Mouse (Mus musculus): ENCODE data around the gene Cadm3. TPM values are rescaled to one million over a fixed set of nuclear protein-coding genes. Genes with fewer than 3 reads are reported as not detected.
A peak's percentile ranks its signal among the peaks of the same experiment; 100 is the strongest.

Cadm3 gene
- polyA plus RNA-seq (2014; fragmentation: Nextera tagmentation; extraction: Ambion mirVana): 138 and 157 TPM in 2 replicates

- under 1% methylated on average over 42 of the region's 46 CpGs for WGBS
These were observed at the start of gene Cadm3 for GRCm38 (mm10) chr1:173367356-173368046. Gene Cadm3 (minus strand): TSS chr1:173367695.

DNA sequence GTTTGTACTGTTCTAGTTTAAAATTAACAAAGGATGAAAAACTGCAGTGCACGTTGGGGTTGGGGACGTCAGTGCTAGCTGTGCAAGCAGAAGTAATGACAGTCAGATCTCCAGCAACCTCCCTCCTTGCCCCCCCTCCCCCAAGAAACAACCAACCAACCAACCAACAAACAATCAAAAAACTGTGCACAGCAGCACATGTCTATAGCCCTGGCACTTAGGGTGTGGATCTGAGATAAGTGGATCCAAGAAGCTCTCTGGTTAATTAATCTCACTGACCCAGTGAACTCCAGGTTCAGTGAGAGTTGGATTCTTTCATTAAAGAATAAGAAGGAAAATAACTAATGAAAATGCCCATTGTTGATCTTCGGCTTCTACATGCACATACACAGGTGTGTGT is 47.1 kb upstream of the Cadm3 start:
- no peaks in the 10 kb centered on the region for H3K36me3 ChIP-seq (replicated peaks; ENCODE audit: control insufficient read depth, insufficient read depth)
- no peak overlapping the region for H3K9ac ChIP-seq
- H3K4me1 ChIP-seq (replicated peaks; ENCODE audit: control insufficient read depth, insufficient read depth, low read length): no peaks in the 10 kb centered on the region
- H3K4me2 ChIP-seq (replicated peaks): no peak overlapping the region
- WGBS: 74% methylated on average over 3 of the region's 3 CpGs
- no peak overlapping the region for H3K4me3 ChIP-seq (replicated peaks; ENCODE audit: low read length)
- H3K27ac ChIP-seq: no peak overlapping the region
- no peaks in the 10 kb centered on the region for H3K9me3 ChIP-seq (ENCODE audit: control insufficient read depth, low read length)
- H3K27me3 ChIP-seq (ENCODE audit: control insufficient read depth, insufficient read depth, low read length): no peaks in the 10 kb centered on the region
- no peak for DNase-seq (ENCODE audit: low spot score)
- ATAC-seq (ENCODE audit: low FRiP score): no peak

More at GRCm38 (mm10) chr1:173367356-173368046, at the start of gene Cadm3:
- Histone ChIP-seq H3K9me3 (ENCODE audit: control insufficient read depth, low read length) (no peaks in the 10 kb centered on the region), H3K36me3 (replicated peaks; ENCODE audit: control insufficient read depth, insufficient read depth) (0 out of 2 replicates have a peak, but pooled peaks cover 9% of the 10 kb centered on the region), H3K4me3 (replicated peaks; ENCODE audit: low read length) (peak within 1 kb of the TSS; percentile 100), H3K4me2 (replicated peaks) (peak within 1 kb of the TSS; percentile 84), H3K9ac (peak within 1 kb of the TSS; percentile 99), H3K27ac (peak within 1 kb of the TSS; percentile 92), H3K27me3 (ENCODE audit: control insufficient read depth, insufficient read depth, low read length) (no peaks in the 10 kb centered on the region), H3K4me1 (replicated peaks; ENCODE audit: control insufficient read depth, insufficient read depth, low read length) (peaks cover 40% of the 10 kb centered on the region)
- peak; percentile 81 for DNase-seq (ENCODE audit: low spot score)
- peak; percentile 91 for ATAC-seq (ENCODE audit: low FRiP score)

- WGBS: 90% methylated on average over 4 of the region's 4 CpGs
- DNase-seq (ENCODE audit: low spot score): no peak
- no peak overlapping the region for H3K4me3 ChIP-seq (replicated peaks; ENCODE audit: low read length)
- no peaks in the 10 kb centered on the region for H3K4me1 ChIP-seq (replicated peaks; ENCODE audit: control insufficient read depth, insufficient read depth, low read length)
- no peaks in the 10 kb centered on the region for H3K36me3 ChIP-seq (replicated peaks; ENCODE audit: control insufficient read depth, insufficient read depth)
- no peak for ATAC-seq (ENCODE audit: low FRiP score)
- H3K27ac ChIP-seq: no peak overlapping the region
- no peak overlapping the region for H3K9ac ChIP-seq
- no peaks in the 10 kb centered on the region for H3K9me3 ChIP-seq (ENCODE audit: control insufficient read depth, low read length)
- H3K4me2 ChIP-seq (replicated peaks): no peak overlapping the region
- no peaks in the 10 kb centered on the region for H3K27me3 ChIP-seq (ENCODE audit: control insufficient read depth, insufficient read depth, low read length)
These were observed 44.4 kb upstream of the Cadm3 start for GRCm38 (mm10) chr1:173411863-173412262.

DNA sequence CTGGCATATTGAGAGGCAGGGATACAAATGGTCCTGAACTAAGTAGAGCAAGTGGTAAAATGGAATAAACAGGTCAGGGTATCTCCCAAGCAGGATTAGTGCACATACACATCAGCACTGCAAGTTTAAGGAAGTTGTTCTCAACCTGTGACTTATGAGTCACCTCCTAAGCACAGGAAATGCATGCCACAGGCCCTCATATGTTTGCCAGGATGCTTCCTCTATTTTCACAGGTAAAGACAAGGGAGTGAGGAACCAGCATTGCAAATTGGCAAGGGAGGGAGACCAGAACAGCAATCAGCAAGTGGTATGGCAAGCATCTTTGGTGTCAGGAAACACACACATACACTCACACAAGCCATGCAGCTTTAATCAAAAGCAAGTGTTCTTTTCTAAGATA is 41.6 kb upstream of the Cadm3 start:
- Histone ChIP-seq H3K27ac (no peak overlapping the region), H3K36me3 (replicated peaks; ENCODE audit: control insufficient read depth, insufficient read depth) (no peaks in the 10 kb centered on the region), H3K4me2 (replicated peaks) (no peak overlapping the region), H3K27me3 (ENCODE audit: control insufficient read depth, insufficient read depth, low read length) (no peaks in the 10 kb centered on the region), H3K9me3 (ENCODE audit: control insufficient read depth, low read length) (no peaks in the 10 kb centered on the region), H3K4me3 (replicated peaks; ENCODE audit: low read length) (no peak overlapping the region), H3K4me1 (replicated peaks; ENCODE audit: control insufficient read depth, insufficient read depth, low read length) (no peaks in the 10 kb centered on the region), H3K9ac (no peak overlapping the region)
- DNase-seq (ENCODE audit: low spot score) (no peak), ATAC-seq (ENCODE audit: low FRiP score) (no peak)

DNA sequence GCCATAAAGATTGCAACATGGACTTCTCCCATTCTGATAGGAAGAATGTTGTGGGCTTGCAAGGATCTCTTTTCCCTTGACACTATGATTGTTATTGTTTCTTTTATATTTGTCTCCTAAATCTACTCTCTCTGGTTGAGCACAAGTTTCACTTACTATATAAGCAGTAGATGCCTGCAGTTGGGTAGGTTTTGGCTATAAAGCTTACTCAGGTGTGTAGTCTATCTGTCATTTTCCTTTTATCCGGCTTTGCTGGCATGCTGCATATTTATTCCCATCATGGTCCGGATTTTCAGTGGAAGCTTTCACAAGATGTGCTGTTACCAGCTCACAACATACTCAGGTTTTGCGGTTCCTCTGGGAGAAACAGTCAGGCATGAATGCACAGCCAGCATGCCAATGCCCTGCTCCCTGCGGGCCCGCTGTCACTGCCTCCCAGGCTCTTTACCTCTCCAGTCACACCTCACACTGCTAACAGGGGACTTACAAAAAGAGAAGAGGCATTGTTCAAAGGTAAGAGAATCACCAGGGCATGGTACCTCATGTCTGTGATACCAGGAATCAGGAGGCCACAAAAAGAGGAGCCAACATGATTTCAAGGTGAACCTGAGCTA is 37.3 kb upstream of the Cadm3 start:
- no peaks in the 10 kb centered on the region for H3K36me3 ChIP-seq (replicated peaks; ENCODE audit: control insufficient read depth, insufficient read depth)
- no peak overlapping the region for H3K27ac ChIP-seq
- H3K4me3 ChIP-seq (replicated peaks; ENCODE audit: low read length): no peak overlapping the region
- no peak overlapping the region for H3K4me2 ChIP-seq (replicated peaks)
- H3K9me3 ChIP-seq (ENCODE audit: control insufficient read depth, low read length): no peaks in the 10 kb centered on the region
- no peaks in the 10 kb centered on the region for H3K4me1 ChIP-seq (replicated peaks; ENCODE audit: control insufficient read depth, insufficient read depth, low read length)
- DNase-seq (ENCODE audit: low spot score) (no peak), ATAC-seq (ENCODE audit: low FRiP score) (no peak; the same call in 1 of the 2 replicates)
- H3K27me3 ChIP-seq (ENCODE audit: control insufficient read depth, insufficient read depth, low read length): no peaks in the 10 kb centered on the region
- WGBS: 66% methylated on average over 5 of the region's 5 CpGs
- no peak overlapping the region for H3K9ac ChIP-seq

DNA sequence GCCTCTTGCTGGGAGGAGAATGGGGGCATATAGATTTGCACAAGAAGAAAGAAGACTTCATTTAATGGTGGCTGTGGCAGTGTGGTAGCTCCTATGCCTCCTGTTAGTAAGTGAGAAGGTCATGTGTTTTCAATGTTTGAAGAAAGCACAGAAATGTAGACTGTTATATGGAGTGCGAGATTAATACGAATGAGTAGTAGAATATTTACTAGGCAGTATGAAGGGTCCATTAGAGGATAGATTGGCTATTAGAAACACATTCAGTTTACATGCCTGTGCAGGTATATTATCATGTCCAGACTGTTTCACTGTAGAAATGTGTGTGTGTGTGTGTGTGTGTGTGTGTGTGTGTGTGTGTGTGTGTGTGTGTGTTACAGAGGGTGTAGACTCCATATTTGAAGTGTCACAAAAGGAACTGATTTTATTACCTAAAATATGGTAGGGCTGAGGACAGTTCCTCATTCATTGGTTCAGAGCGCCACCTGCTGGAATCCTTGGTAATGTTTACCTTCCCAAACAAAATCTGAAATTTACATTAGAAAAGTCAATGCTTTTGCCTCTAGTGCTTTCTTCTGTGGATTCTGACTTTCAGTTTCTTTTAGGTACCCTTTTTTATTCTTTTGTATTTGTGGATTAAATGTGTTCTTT is 31.0 kb upstream of the Cadm3 start:
- no peak overlapping the region for H3K9ac ChIP-seq
- DNase-seq (ENCODE audit: low spot score) (peak; percentile 94), ATAC-seq (ENCODE audit: low FRiP score) (peak; percentile 74)
- no peak overlapping the region for H3K27ac ChIP-seq
- H3K27me3 ChIP-seq (ENCODE audit: control insufficient read depth, insufficient read depth, low read length): no peaks in the 10 kb centered on the region
- H3K4me1 ChIP-seq (replicated peaks; ENCODE audit: control insufficient read depth, insufficient read depth, low read length): no peaks in the 10 kb centered on the region
- WGBS: 44% methylated on average over 3 of the region's 3 CpGs
- no peaks in the 10 kb centered on the region for H3K9me3 ChIP-seq (ENCODE audit: control insufficient read depth, low read length)
- no peaks in the 10 kb centered on the region for H3K36me3 ChIP-seq (replicated peaks; ENCODE audit: control insufficient read depth, insufficient read depth)
- no peak overlapping the region for H3K4me3 ChIP-seq (replicated peaks; ENCODE audit: low read length)
- H3K4me2 ChIP-seq (replicated peaks): no peak overlapping the region

- Histone ChIP-seq H3K9me3 (ENCODE audit: control insufficient read depth, low read length) (no peaks in the 10 kb centered on the region), H3K27me3 (ENCODE audit: control insufficient read depth, insufficient read depth, low read length) (no peaks in the 10 kb centered on the region), H3K9ac (no peak overlapping the region), H3K27ac (no peak overlapping the region), H3K4me1 (replicated peaks; ENCODE audit: control insufficient read depth, insufficient read depth, low read length) (peaks cover 10% of the 10 kb centered on the region; the same call in 1 of the 2 replicates), H3K4me3 (replicated peaks; ENCODE audit: low read length) (no peak overlapping the region), H3K36me3 (replicated peaks; ENCODE audit: control insufficient read depth, insufficient read depth) (no peaks in the 10 kb centered on the region), H3K4me2 (replicated peaks) (no peak overlapping the region)
- ATAC-seq (ENCODE audit: low FRiP score) (no peak), DNase-seq (ENCODE audit: low spot score) (no peak)
- WGBS: 91% methylated on average over 6 of the region's 6 CpGs
These were observed 24.3 kb upstream of the Cadm3 start for GRCm38 (mm10) chr1:173391754-173392153.

DNA sequence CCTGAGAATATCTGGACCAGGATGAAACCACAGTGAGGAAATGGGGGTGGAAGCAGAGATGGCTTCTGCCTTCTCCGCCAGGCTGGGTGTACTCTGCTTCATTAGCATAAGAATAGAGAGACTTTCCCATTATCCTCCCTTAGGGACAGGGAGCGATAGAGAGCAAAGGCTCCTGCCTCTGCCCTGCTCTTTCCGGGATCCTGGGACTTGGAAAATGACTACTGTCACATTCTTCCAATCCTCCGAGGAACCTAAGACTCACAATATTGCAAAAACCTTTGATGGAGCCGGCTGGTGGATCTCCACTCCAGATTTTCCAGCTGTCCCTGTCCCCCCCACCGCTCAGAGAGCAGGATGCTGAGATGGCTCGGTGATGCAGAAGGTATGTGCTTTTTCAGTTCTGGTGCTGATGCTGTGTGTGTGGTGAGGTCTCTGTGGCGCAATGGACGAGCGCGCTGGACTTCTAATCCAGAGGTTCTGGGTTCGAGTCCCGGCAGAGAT is 22.5 kb upstream of the Cadm3 start:
- Histone ChIP-seq H3K27ac (peak overlapping the region; percentile 94), H3K4me2 (replicated peaks) (peak overlapping the region; percentile 48), H3K9ac (peak overlapping the region; percentile 57), H3K27me3 (ENCODE audit: control insufficient read depth, insufficient read depth, low read length) (no peaks in the 10 kb centered on the region), H3K4me3 (replicated peaks; ENCODE audit: low read length) (peak overlapping the region; percentile 34), H3K36me3 (replicated peaks; ENCODE audit: control insufficient read depth, insufficient read depth) (no peaks in the 10 kb centered on the region), H3K9me3 (ENCODE audit: control insufficient read depth, low read length) (no peaks in the 10 kb centered on the region), H3K4me1 (replicated peaks; ENCODE audit: control insufficient read depth, insufficient read depth, low read length) (peaks cover 10% of the 10 kb centered on the region; the same call in 1 of the 2 replicates)
- WGBS: 1% methylated on average over 13 of the region's 13 CpGs
- DNase-seq (ENCODE audit: low spot score): peak; percentile 97
- peak; percentile 97 for ATAC-seq (ENCODE audit: low FRiP score)

- 12% methylated on average over 3 of the region's 3 CpGs for WGBS
These were observed 21.9 kb upstream of the Cadm3 start for GRCm38 (mm10) chr1:173389431-173389830.

More at GRCm38 (mm10) chr1:173389431-173389830, 21.9 kb upstream of the Cadm3 start:
- Histone ChIP-seq H3K9ac (peak overlapping the region; percentile 57), H3K36me3 (replicated peaks; ENCODE audit: control insufficient read depth, insufficient read depth) (no peaks in the 10 kb centered on the region), H3K4me1 (replicated peaks; ENCODE audit: control insufficient read depth, insufficient read depth, low read length) (peaks cover 10% of the 10 kb centered on the region; the same call in 1 of the 2 replicates), H3K27ac (peak overlapping the region; percentile 94), H3K4me3 (replicated peaks; ENCODE audit: low read length) (peak overlapping the region; percentile 34), H3K9me3 (ENCODE audit: control insufficient read depth, low read length) (no peaks in the 10 kb centered on the region), H3K27me3 (ENCODE audit: control insufficient read depth, insufficient read depth, low read length) (no peaks in the 10 kb centered on the region), H3K4me2 (replicated peaks) (peak overlapping the region; percentile 48)
- ATAC-seq (ENCODE audit: low FRiP score): peak; percentile 55
- DNase-seq (ENCODE audit: low spot score): no peak

Data from hindbrain, embryonic 14.5 days (tissue).